Mouse (Mus musculus) embryonic facial prominence, embryonic 10.5 days (tissue): ENCODE measurements around the gene Obscn. TPM values are rescaled to one million over a fixed set of nuclear protein-coding genes. Genes with fewer than 3 reads are reported as not detected.

ENCODE experiments used
- DNase-seq: peaks from one replicate; pipeline ENCODE4 v3.0.0-alpha.2; 2017; ENCODE audit warnings: low spot score
- H3K27ac ChIP-seq: fragments of 300-500 bp; sonication (generic); replicated peaks from 2 replicates; pipeline ENCODE4 v1.5.1; 2016; ENCODE audit warnings: mild to moderate bottlenecking
- H3K27me3 ChIP-seq: fragments of 300-500 bp; sonication (generic); replicated peaks from 2 replicates; pipeline ENCODE4 v1.6.1; 2016; ENCODE audit warnings: low read depth, mild to moderate bottlenecking; ENCODE audit not compliant: poor library complexity, severe bottlenecking
- H3K36me3 ChIP-seq: fragments of 300-500 bp; sonication (generic); replicated peaks from 2 replicates; pipeline ENCODE4 v1.6.1; 2016; ENCODE audit warnings: mild to moderate bottlenecking, moderate library complexity
- H3K4me1 ChIP-seq: fragments of 300-500 bp; sonication (generic); 2 replicates; pipeline ENCODE4 v1.6.1; 2016
- H3K4me3 ChIP-seq: fragments of 300-500 bp; sonication (generic); 2 replicates; pipeline ENCODE4 v1.5.1; 2016; ENCODE audit warnings: mild to moderate bottlenecking, moderate library complexity
- H3K9me3 ChIP-seq: fragments of 300-500 bp; sonication (generic); 2 replicates; pipeline ENCODE4 v1.6.1; 2016; ENCODE audit warnings: mild to moderate bottlenecking
- WGBS: fragments of 180-500 bp; shearing (Covaris S2); methylation state at CpG from one replicate; pipeline ENCODE4 v1.1.7; 2016; 5-methylcytosine and 5-hydroxymethylcytosine counted together
- polyA plus RNA-seq: library from polyadenylated mRNA; unstranded; fragments of >200 nt; fragmentation: Nextera tagmentation; extraction: Ambion mirVana; gene quantifications from 2 replicates; pipeline ENCODE4 v1.2.1, GENCODE M21; 2016

Gene Obscn
- polyA plus RNA-seq: 0.05 and 0.24 TPM in 2 replicates

DNA sequence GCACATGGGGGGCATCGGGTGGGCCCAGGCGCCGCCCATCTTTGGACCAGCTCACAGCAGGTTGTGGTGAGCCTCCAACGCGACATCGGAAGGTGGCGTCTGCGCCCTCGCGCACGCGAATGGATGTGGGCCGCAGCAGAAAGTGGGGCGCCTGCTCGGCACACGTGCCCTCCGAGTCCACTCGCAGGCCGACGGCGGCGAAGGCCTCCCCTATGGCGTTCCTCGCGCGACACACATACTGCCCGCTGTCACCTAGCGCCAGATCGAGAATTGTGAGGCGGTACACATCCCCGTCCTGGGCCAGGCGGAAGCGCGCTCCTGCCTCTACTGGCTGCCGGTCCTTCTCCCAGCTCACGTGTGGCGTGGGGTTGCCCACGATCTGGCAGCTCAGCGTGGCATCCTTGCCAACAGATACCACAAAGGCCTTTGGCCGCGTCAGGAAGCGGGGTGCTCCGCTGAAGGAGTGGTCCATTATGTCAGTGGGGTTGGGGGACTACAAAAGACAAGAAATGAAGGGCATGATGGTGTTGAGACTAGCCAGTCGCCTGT lies at the start of gene Obscn:
Gene Obscn (minus strand): TSS at position 499 of the 549 bp plus-strand sequence.
- WGBS: 19% methylated on average over 44 of the region's 44 CpGs
- H3K36me3 ChIP-seq: no peaks in the 10 kb centered on the region
- no peak within 1 kb of the TSS for H3K27ac ChIP-seq
- no peaks in the 10 kb centered on the region for H3K9me3 ChIP-seq
- H3K4me1 ChIP-seq: peaks cover 30% of the 10 kb centered on the region
- H3K27me3 ChIP-seq: peaks cover 88% of the 10 kb centered on the region
- DNase-seq: peak; percentile 24
- peak within 1 kb of the TSS; percentile 46 for H3K4me3 ChIP-seq

DNA sequence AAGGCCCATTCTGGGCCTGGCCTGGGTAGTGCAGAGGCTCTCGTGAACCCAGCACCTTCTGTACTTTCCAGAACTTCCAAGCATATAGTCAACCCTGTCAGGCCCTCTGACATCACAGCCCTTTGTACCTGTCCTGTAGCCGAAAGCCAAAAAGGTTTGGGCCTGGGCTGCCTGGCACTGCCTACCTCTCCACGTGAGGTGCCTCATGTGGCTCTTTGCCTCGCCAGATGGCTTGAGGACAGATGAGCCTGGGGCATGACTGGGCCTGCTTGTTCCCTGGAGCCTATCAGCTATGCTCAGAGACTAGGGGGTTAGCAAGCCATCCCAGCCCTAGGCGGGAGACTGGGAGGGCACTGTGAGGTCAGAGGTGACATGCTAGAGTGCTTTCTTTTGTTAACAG lies 49.3 kb upstream of the Obscn start:
- no peak for DNase-seq
- 81% methylated on average over 5 of the region's 5 CpGs for WGBS

DNA sequence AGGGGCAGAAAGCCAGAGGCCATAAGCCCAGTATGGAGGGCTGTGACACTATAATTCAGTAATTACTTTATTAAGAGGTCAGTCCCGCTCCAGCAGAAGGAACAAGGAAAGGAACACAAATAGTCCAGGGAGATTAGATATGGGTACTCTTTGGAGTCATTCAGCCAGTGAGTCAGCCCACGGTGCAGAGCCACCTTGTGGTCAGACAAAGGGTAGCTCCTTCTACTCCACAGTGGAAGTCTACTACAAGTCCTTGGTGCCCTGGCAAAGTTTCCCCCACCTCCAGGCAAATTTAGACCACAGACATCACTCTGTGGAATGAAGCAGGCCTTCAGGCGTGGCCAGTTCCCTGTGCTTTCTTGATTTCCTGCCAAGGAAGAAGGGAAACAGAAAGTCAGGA lies 47.6 kb upstream of the Obscn start:
- H3K27me3 ChIP-seq: peaks cover 26% of the 10 kb centered on the region
- no peaks in the 10 kb centered on the region for H3K4me1 ChIP-seq
- H3K36me3 ChIP-seq: peaks cover 54% of the 10 kb centered on the region
- no peaks in the 10 kb centered on the region for H3K9me3 ChIP-seq
- peak; percentile 45 for DNase-seq
- no peak overlapping the region for H3K4me3 ChIP-seq
- H3K27ac ChIP-seq: no peak overlapping the region
- WGBS: 47% methylated on average over 3 of the region's 3 CpGs

More for the DNA sequence above, 49.3 kb upstream of the Obscn start:
- Histone ChIP-seq H3K4me1 (peaks cover 5% of the 10 kb centered on the region; the same call in 1 of the 2 replicates), H3K27me3 (0 out of 2 replicates have a peak, but pooled peaks cover 10% of the 10 kb centered on the region), H3K36me3 (peaks cover 54% of the 10 kb centered on the region), H3K27ac (no peak overlapping the region), H3K4me3 (no peak overlapping the region), H3K9me3 (no peaks in the 10 kb centered on the region)

DNA sequence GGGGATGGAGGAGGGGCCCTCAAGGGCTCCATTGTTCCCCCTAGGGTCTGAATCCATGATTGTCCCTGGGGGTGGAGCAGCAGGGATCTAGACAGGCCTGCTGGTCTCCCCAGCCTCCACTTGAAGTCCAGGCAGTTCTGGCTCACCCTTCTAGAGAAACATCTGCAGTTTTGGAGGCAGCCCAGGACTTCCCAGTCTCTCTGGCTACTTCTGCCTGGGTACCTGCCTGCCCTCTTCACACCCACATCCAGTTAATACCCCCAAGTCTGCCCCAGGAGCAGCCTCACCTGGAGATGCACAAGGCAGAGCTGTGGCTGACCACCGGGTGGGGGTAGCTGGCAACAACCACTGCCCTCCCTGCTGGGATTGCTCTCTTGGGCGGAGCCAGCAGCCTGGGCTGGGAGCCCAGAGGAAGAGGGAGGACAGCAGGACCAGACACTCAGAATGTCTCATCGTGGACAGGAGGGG lies 46.7 kb upstream of the Obscn start, which contains the start of gene Gjc2:
Gene Gjc2 (minus strand): TSS at position 350 of the 468 bp plus-strand sequence.
- no peak for DNase-seq
- 37% methylated on average over 3 of the region's 3 CpGs for WGBS
- Histone ChIP-seq H3K4me3 (no peak within 1 kb of the TSS), H3K9me3 (no peaks in the 10 kb centered on the region), H3K4me1 (no peaks in the 10 kb centered on the region), H3K27me3 (peaks cover 35% of the 10 kb centered on the region), H3K27ac (no peak within 1 kb of the TSS), H3K36me3 (peaks cover 54% of the 10 kb centered on the region)

DNA sequence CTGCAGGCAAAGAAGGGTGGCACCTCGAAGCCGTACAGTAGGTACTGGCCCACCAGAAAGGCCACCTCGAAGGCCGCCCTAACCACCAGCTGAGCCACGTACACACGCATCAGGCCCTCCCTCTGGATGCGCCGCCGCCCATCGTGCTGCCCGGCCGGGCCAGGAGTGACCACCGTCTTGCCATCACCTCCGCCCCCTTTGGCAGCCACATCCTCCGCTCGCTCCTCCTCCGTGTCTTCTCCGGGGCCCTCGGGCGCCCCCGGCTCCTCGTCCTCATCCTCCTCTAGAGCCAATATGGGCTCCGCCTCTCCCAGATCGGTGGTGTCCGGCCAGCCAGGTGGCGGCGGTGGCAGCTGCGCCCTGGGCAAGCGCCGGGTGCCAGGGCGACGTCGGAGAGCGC lies 40.7 kb upstream of the Obscn start:
- no peak for DNase-seq
- Histone ChIP-seq H3K9me3 (no peaks in the 10 kb centered on the region), H3K27me3 (peaks cover 89% of the 10 kb centered on the region), H3K36me3 (no peaks in the 10 kb centered on the region), H3K27ac (no peak overlapping the region), H3K4me1 (peaks cover 11% of the 10 kb centered on the region), H3K4me3 (peak overlapping the region; percentile 34)
- 5% methylated on average over 34 of the region's 34 CpGs for WGBS

DNA sequence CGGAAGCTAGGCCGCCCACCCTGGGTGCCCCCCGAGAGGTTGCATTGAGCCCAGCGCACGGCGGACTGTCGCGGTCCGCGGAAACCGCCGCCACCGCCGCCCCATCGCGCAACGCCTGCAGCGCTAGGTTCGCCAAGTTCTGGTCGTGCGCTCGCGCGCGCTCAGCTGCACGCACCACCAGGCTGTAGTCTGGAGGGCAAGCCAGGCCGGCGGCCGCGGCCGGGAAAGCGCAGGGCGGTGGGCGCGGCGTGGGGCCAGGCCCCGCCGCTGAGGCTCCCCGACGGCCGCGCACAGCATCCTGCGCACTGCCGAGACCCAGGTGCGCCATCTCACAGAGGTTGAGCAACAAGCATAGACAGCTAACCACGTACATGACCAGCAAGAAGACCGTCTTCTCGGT lies 40.3 kb upstream of the Obscn start:
- peaks cover 87% of the 10 kb centered on the region for H3K27me3 ChIP-seq
- peaks cover 11% of the 10 kb centered on the region for H3K4me1 ChIP-seq
- H3K36me3 ChIP-seq: no peaks in the 10 kb centered on the region
- peak; percentile 21 for DNase-seq
- peak overlapping the region; percentile 34 for H3K4me3 ChIP-seq
- 4% methylated on average over 48 of the region's 48 CpGs for WGBS
- no peak overlapping the region for H3K27ac ChIP-seq
- no peaks in the 10 kb centered on the region for H3K9me3 ChIP-seq

DNA sequence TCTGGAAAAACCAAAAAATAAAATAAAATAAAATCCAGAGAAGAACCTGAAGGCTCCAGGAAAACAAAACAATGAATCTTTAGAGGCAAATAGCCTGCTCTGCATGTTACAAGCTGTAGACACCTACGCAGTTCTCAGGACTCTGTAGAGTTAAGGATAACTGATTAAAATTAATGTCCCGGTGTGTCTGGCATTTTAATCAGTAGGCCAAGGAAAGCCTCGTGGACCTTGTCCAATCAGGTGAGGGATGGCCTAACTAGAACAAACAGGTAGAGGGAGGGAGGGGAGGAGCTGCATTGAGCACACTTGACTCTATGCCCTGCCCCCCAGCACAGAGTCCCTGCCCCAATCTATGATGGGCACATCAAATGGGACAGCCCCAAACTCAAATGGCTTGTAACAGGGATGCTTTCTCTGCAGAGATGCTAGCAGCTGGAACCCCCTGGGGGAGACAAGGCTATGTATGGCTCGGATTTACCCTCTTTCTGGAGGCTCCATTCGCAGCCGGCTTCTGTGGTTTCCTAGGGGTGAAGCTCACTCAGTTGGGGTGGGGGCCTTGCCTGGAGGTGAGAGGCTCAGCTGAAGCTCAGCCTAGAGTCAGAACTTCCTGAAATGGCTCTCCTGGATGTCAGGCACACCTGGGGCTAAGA lies 38.1 kb upstream of the Obscn start:
- H3K4me3 ChIP-seq: no peak overlapping the region
- WGBS: 58% methylated on average over 6 of the region's 6 CpGs
- peaks cover 73% of the 10 kb centered on the region for H3K27me3 ChIP-seq

DNA sequence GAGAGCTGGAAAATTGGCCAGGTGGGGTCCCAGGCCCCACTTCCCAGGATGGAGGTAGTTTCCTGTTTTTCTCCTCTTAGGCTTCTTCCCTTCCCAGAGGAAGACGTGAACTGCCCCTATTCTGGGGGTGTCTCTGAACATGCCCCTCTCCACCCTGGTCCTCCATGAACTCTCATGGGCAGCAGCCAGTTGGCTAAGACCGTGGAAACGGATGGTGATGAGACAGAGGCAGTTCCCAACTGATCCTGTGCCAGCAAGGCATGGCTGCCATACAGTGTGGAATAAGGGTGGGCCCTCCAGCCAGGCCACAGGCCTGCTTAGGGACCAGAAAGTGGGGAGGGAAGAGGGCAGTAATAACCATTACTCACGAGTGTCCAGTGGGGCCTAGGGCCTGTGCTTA lies 34.3 kb upstream of the Obscn start:
- 76% methylated on average over 4 of the region's 4 CpGs for WGBS
- H3K36me3 ChIP-seq: no peaks in the 10 kb centered on the region

More for the DNA sequence above, 38.1 kb upstream of the Obscn start:
- no peak for DNase-seq
- no peak overlapping the region for H3K27ac ChIP-seq
- peaks cover 11% of the 10 kb centered on the region for H3K4me1 ChIP-seq
- no peaks in the 10 kb centered on the region for H3K9me3 ChIP-seq
- no peaks in the 10 kb centered on the region for H3K36me3 ChIP-seq

DNA sequence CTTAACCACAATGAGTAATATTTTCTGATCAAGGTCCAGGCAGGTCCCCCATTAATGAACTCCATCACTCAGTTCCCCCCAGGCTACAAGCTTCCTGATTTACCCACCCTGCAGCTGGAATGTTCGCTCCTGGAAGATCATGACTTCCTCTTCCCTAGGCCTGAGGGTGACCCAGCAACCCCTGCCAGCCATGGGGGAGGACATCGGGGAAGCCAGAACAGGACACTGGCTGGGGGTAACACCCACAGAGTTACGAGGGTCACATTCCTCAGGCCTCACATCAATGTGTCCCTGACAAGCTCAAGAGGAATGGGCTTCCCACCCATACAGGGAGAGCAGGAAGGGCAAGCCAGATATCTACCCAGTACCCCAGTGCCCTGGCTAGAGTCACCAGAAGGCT lies 33.6 kb upstream of the Obscn start:
- H3K4me1 ChIP-seq: no peaks in the 10 kb centered on the region
- no peak overlapping the region for H3K4me3 ChIP-seq
- no peak for DNase-seq
- H3K27ac ChIP-seq: no peak overlapping the region
- WGBS: 63% methylated on average over 3 of the region's 3 CpGs
- H3K27me3 ChIP-seq: peaks cover 28% of the 10 kb centered on the region
- H3K9me3 ChIP-seq: no peaks in the 10 kb centered on the region
- H3K36me3 ChIP-seq: no peaks in the 10 kb centered on the region

More for the DNA sequence above, 34.3 kb upstream of the Obscn start:
- DNase-seq: no peak
- Histone ChIP-seq H3K4me3 (no peak overlapping the region), H3K4me1 (no peaks in the 10 kb centered on the region), H3K27ac (no peak overlapping the region), H3K27me3 (peaks cover 35% of the 10 kb centered on the region), H3K9me3 (no peaks in the 10 kb centered on the region)

DNA sequence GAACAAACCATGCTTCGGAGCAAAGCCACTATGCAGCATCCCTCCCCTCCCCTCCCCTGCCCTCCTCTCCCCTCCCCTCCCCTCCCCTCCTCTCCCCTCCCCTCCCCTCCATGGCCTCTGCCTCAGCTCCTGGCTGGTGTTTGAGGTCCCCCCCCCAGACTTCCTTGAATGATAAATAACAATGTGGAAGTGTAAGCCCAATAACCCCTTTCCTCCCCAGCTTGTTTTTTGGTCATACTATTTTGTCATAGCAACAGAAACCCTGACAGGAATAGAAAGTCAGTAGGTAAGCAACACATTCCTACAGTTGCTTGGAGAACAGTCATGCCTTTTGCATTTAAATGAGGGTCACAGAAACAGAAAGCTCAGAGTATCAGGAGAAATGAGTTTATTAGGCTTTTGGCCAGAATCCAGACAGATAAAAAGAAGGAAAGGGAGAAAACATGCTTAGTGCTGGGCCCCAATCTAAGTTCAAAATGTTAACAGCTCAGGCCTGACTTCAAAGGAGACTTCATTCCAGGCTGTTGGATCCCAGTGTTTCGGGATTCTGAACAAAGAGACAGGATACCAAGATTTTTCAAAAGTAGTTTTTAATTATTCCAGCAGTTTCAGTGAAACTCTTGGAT lies 29.5 kb upstream of the Obscn start:
- Histone ChIP-seq H3K36me3 (no peaks in the 10 kb centered on the region), H3K27me3 (0 out of 2 replicates have a peak, but pooled peaks cover 3% of the 10 kb centered on the region), H3K4me3 (no peak overlapping the region), H3K9me3 (no peaks in the 10 kb centered on the region), H3K27ac (no peak overlapping the region), H3K4me1 (peaks cover 16% of the 10 kb centered on the region)
- 67% methylated on average over 2 of the region's 2 CpGs for WGBS
- DNase-seq: no peak

DNA sequence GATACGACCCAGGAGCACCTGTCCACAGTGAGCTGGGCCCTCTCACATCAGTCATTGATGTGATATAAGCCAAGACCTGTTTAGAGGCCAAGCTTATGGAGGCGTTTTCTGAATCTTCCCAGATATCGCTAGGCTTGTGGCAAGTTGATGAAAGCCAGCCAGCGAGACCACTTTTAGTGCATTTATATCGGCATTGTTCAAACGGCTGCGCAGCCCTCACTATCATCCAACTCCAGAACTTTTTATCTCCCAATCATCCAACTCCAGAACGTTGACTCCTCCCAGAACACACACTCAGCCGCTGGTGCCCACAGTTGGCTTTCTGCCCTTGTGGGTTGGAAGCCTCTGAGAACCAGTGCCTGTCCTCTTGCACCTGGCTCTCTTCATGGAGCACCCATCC lies 28.2 kb upstream of the Obscn start:
- Histone ChIP-seq H3K4me1 (peaks cover 16% of the 10 kb centered on the region), H3K4me3 (peak overlapping the region; percentile 70), H3K27me3 (no peaks in the 10 kb centered on the region), H3K9me3 (no peaks in the 10 kb centered on the region), H3K27ac (no peak overlapping the region; the same call in 1 of the 2 replicates), H3K36me3 (no peaks in the 10 kb centered on the region)
- 88% methylated on average over 9 of the region's 9 CpGs for WGBS
- no peak for DNase-seq

DNA sequence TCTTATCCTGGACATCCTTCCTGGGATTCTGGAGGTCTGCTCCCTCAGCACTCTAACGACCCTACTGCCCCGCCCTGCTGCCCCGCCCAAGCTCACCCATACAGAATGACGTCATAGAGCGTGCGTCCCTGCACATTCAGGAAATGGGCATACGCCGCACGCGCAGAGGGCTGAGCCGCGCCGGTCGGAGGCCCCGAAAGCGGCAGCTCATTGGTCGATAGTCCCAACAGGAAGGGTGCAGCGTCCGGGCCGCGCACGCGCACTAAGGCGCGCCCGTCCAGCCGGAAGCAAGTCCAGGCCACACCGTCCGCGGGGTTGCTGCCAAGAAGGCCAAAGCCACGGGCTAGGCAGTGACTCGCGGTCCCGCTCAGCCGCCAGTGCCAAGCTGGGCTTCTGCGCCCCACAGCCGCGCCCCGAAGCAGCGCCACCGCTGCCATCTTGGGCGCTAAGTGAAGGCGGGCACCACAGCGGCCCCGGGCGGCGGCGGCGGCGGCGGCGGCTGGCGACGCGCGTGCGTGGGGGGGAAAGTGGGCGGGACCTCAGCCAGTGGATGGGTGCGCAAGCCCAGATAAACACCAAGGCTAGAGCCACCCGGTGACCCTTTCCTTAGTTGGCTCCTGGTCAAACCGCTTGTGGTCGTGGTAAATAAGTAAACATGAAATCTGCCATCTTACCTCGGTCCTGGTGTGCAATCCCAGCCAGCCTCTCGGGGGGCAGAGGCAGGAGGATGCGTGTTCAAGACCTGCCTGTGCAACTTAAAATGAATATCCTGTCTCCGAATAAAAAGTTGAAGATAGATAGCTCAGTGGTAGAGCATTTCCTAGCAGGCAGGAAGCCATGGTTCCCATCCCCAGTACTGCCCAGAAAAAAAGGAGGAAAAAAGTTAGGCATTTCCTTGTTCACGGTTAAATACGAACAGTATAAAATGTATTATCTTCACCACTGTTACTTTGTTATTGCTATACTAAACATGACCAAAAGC lies 27.3 kb upstream of the Obscn start, which contains the start of gene Iba57:
Gene Iba57 (minus strand): TSS at position 485 of the 982 bp plus-strand sequence.
- WGBS: 3% methylated on average over 68 of the region's 68 CpGs
- DNase-seq: peak; percentile 99
- peak within 1 kb of the TSS; percentile 70 for H3K4me3 ChIP-seq
- H3K27me3 ChIP-seq: no peaks in the 10 kb centered on the region
- peaks cover 16% of the 10 kb centered on the region for H3K4me1 ChIP-seq
- H3K36me3 ChIP-seq: peaks cover 2% of the 10 kb centered on the region; the same call in 1 of the 2 replicates
- no peaks in the 10 kb centered on the region for H3K9me3 ChIP-seq
- peak within 1 kb of the TSS; percentile 95 for H3K27ac ChIP-seq
